Mouse (Mus musculus) limb, embryonic 14.5 days (tissue): ENCODE data around the gene Hoxc10. TPM values are rescaled to one million over a fixed set of nuclear protein-coding genes. Genes with fewer than 3 reads are reported as not detected.

Experiments used
- ATAC-seq: fragments of 200-750 bp; cut with Nextera tagmentation; 2 replicates; pipeline ENCODE4 v1.8.0; 2017; ENCODE audit warnings: low read depth, moderate number of reproducible peaks, moderate TSS enrichment; ENCODE audit not compliant: low FRiP score
- DNase-seq: peaks from one replicate; pipeline ENCODE4 v3.0.0-alpha.2; 2015; ENCODE audit warnings: low spot score
- H3K27ac ChIP-seq: fragments of 300-500 bp; sonication (generic); replicated peaks from 2 replicates; pipeline ENCODE4 v1.5.1; 2014; ENCODE audit warnings: low read depth, mild to moderate bottlenecking, low read length, moderate library complexity, mixed read lengths
- H3K27me3 ChIP-seq: fragments of 300-500 bp; sonication (generic); 2 replicates; pipeline ENCODE4 v1.6.1; 2014; ENCODE audit warnings: low read length, mixed read lengths; ENCODE audit not compliant: control insufficient read depth, insufficient read depth
- H3K36me3 ChIP-seq: fragments of 300-500 bp; sonication (generic); 2 replicates; pipeline ENCODE4 v1.6.1; 2014; ENCODE audit warnings: mild to moderate bottlenecking, low read length, moderate library complexity, mixed read lengths; ENCODE audit not compliant: control insufficient read depth, insufficient read depth
- H3K4me1 ChIP-seq: fragments of 300-500 bp; sonication (generic); 2 replicates; pipeline ENCODE4 v1.6.1; 2014; ENCODE audit warnings: antibody characterized with exemption, low read length, mixed read lengths; ENCODE audit not compliant: control insufficient read depth, insufficient read depth
- H3K4me2 ChIP-seq: fragments of 300-500 bp; sonication (generic); replicated peaks from 2 replicates; pipeline ENCODE4 v1.6.1; 2014; ENCODE audit warnings: low read depth, mild to moderate bottlenecking, low read length, moderate library complexity; ENCODE audit not compliant: severe bottlenecking
- H3K4me3 ChIP-seq: fragments of 300-500 bp; sonication (generic); replicated peaks from 2 replicates; pipeline ENCODE4 v1.5.1; 2014; ENCODE audit warnings: low read length
- H3K9ac ChIP-seq: fragments of 300-500 bp; sonication (generic); 2 replicates; pipeline ENCODE4 v1.6.1; 2014; ENCODE audit warnings: mild to moderate bottlenecking, low read depth, low read length, moderate library complexity; ENCODE audit not compliant: severe bottlenecking
- H3K9me3 ChIP-seq: fragments of 300-500 bp; sonication (generic); 2 replicates; pipeline ENCODE4 v1.6.1; 2016; ENCODE audit warnings: low read length; ENCODE audit not compliant: control insufficient read depth
- POLR2A ChIP-seq: fragments of 200-500 bp; IDR thresholded peaks from 2 replicates; pipeline ENCODE4 v1.8.0; 2012; ENCODE audit warnings: inconsistent platforms, mild to moderate bottlenecking, moderate library complexity, borderline replicate concordance; ENCODE audit not compliant: insufficient read depth, insufficient read length; ENCODE audit errors: extremely low read depth
- WGBS: fragments of 180-500 bp; shearing (Covaris S2); extraction: QIAGEN DNeasy Blood & Tissue Kit; methylation state at CpG from one replicate; pipeline ENCODE4 v1.1.7; 2014; 5-methylcytosine and 5-hydroxymethylcytosine counted together
- polyA plus RNA-seq, 2 experiments: library from polyadenylated mRNA; depleted of rRNA in 1 of 2; stranded (reverse) in 1 of 2; unstranded in 1 of 2; fragments of >200 nt; fragmentation: Nextera tagmentation in 1 of 2; extraction: Ambion mirVana in 1 of 2; gene quantifications; 2 replicates each; pipeline versions ENCODE4 v1.2.1 to v1.2.3; 2012 to 2014

The Hoxc10 gene
- polyA plus RNA-seq, 2 experiments, result 5.8 to 14.3 TPM

GRCm38 (mm10) chr15:102999183-102999831 is 32.7 kb downstream of the Hoxc10 start:
- peak overlapping the region; percentile 69 for H3K4me2 ChIP-seq
- H3K9ac ChIP-seq, result peak overlapping the region; percentile 50
- TF ChIP-seq POLR2A, result no peak
- H3K4me3 ChIP-seq, result peak overlapping the region; percentile 45
- no peaks in the 10 kb centered on the region for H3K36me3 ChIP-seq
- WGBS, result 1% methylated on average over 27 of the region's 33 CpGs
- H3K9me3 ChIP-seq, result no peaks in the 10 kb centered on the region
- peaks cover 95% of the 10 kb centered on the region for H3K27me3 ChIP-seq
- ATAC-seq (peak; percentile 69), DNase-seq (peak; percentile 80)
- peak overlapping the region; percentile 67 for H3K27ac ChIP-seq
- peaks cover 24% of the 10 kb centered on the region for H3K4me1 ChIP-seq

GRCm38 (mm10) chr15:102999955-103000354 is 33.4 kb downstream of the Hoxc10 start:
- H3K4me3 ChIP-seq, result peak overlapping the region; percentile 45
- no peak for TF ChIP-seq POLR2A
- 0 out of 2 replicates have a peak, but pooled peaks have one; percentile 5 for ATAC-seq

DNA sequence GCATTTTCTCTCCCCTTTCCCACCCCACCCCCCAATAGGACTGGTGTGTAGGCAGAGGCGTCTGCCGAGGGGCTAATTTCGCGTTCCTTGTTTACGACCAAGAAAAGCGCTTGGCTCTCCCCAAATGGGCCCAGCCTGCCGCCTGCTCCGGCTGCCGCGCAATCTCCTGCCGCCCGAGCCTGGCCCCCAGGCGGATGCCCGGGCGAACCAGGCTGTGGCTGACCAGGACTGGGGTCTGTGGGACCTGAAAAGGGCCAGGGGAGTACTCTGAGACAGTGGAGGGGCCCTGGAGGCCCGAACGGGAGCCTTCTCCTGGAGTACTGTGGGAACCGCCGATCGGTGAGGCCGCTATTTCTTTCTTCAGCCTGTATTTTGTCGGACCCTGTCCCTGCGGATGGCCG is 33.9 kb downstream of the Hoxc10 start:
- DNase-seq, result no peak
- WGBS, result 3% methylated on average over 23 of the region's 24 CpGs
- Histone ChIP-seq H3K9ac (peak overlapping the region; percentile 49), H3K27ac (no peak overlapping the region), H3K4me3 (peak overlapping the region; percentile 45), H3K27me3 (peaks cover 95% of the 10 kb centered on the region), H3K4me2 (peak overlapping the region; percentile 69), H3K36me3 (no peaks in the 10 kb centered on the region), H3K9me3 (no peaks in the 10 kb centered on the region), H3K4me1 (peaks cover 24% of the 10 kb centered on the region)
- ATAC-seq, result no peak
- TF ChIP-seq POLR2A, result no peak

More at GRCm38 (mm10) chr15:102999955-103000354, 33.4 kb downstream of the Hoxc10 start:
- Histone ChIP-seq H3K27ac (peak overlapping the region; percentile 56; the same call in 1 of the 2 replicates), H3K4me2 (peak overlapping the region; percentile 69), H3K9me3 (no peaks in the 10 kb centered on the region), H3K27me3 (peaks cover 95% of the 10 kb centered on the region), H3K4me1 (peaks cover 24% of the 10 kb centered on the region), H3K9ac (no peak overlapping the region), H3K36me3 (no peaks in the 10 kb centered on the region)
- WGBS, result 1% methylated on average over 10 of the region's 11 CpGs
- DNase-seq, result no peak

DNA sequence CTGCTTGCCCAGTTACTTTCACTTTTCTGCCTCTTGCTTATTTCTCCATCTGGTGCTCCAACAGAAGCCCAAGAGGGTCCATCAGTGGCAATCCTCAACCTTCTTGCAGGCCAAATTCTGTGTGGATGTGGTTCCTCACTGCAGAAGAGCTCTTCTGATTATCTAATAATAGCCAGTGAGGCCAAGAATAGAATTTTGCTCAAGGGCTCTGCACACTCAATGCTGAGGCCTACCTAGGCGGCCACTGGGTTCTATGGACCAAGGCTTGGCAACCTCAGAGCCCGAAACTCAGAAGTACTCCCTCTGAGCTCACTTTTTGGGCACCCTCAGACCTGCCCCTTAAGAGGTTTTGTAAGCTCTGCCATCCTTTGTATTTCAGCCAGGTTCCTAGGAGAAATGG is 34.8 kb downstream of the Hoxc10 start:
- peaks cover 24% of the 10 kb centered on the region for H3K4me1 ChIP-seq
- no peaks in the 10 kb centered on the region for H3K9me3 ChIP-seq
- no peak overlapping the region for H3K9ac ChIP-seq
- DNase-seq (no peak), ATAC-seq (no peak)
- no peak for TF ChIP-seq POLR2A
- no peak overlapping the region for H3K4me3 ChIP-seq
- peak overlapping the region; percentile 69; the same call in 1 of the 2 replicates for H3K4me2 ChIP-seq
- H3K27ac ChIP-seq, result no peak overlapping the region
- 50% methylated on average over 2 of the region's 2 CpGs for WGBS
- H3K27me3 ChIP-seq, result peaks cover 95% of the 10 kb centered on the region
- H3K36me3 ChIP-seq, result no peaks in the 10 kb centered on the region

GRCm38 (mm10) chr15:103002156-103002555 is 35.6 kb downstream of the Hoxc10 start:
- H3K27me3 ChIP-seq, result peaks cover 97% of the 10 kb centered on the region
- no peak for ATAC-seq
- WGBS, result 29% methylated on average over 4 of the region's 4 CpGs
- no peaks in the 10 kb centered on the region for H3K9me3 ChIP-seq
- H3K4me2 ChIP-seq, result no peak overlapping the region
- no peak for DNase-seq
- no peak overlapping the region for H3K9ac ChIP-seq
- H3K27ac ChIP-seq, result no peak overlapping the region
- H3K36me3 ChIP-seq, result no peaks in the 10 kb centered on the region
- peaks cover 24% of the 10 kb centered on the region for H3K4me1 ChIP-seq
- H3K4me3 ChIP-seq, result no peak overlapping the region
- TF ChIP-seq POLR2A, result no peak
